Mouse (Mus musculus): ENCODE measurements around the gene Ly6g6d. TPM values are rescaled to one million over a fixed set of nuclear protein-coding genes. Genes with fewer than 3 reads are reported as not detected.

The Ly6g6d gene
- polyA plus RNA-seq, 2 experiments from 2014 or later: 0.60 TPM; not detected in 1

Other genes starting within 250 kb of the Ly6g6d start
- 10 to 100 TPM; 29.4 to 36.0 TPM for gene Stk19, start 241.1 kb downstream of the Ly6g6d start, polyA plus RNA-seq (2017; shearing (Covaris generic))
- gene Dxo, start 241.0 kb downstream of the Ly6g6d start, polyA plus RNA-seq (2017; shearing (Covaris generic)): 10 to 100 TPM; 63.2 to 66.7 TPM
- gene Skiv2l, start 227.9 kb downstream of the Ly6g6d start, polyA plus RNA-seq (2017; shearing (Covaris generic)): 100 to 1,000 TPM; 103 to 142 TPM
- gene Nelfe, start 227.7 kb downstream of the Ly6g6d start, polyA plus RNA-seq (2017; shearing (Covaris generic)): 10 to 100 TPM; 48.2 to 64.7 TPM
- gene Cfb, start 215.5 kb downstream of the Ly6g6d start, polyA plus RNA-seq (2017; shearing (Covaris generic)): under 1 TPM; 0.40 to 0.65 TPM
- gene Zbtb12, start 198.6 kb downstream of the Ly6g6d start, polyA plus RNA-seq (2017; shearing (Covaris generic)): under 1 TPM; 0.27 to 0.39 TPM
- not detected for gene Gm20547, start 196.0 kb downstream of the Ly6g6d start, polyA plus RNA-seq (2017; shearing (Covaris generic))
- gene C2, start 179.8 kb downstream of the Ly6g6d start, polyA plus RNA-seq (2017; shearing (Covaris generic)): 1 to 10 TPM; 1.6 to 3.3 TPM
- 10 to 100 TPM; 65.4 to 83.5 TPM for gene Ehmt2, start 179.6 kb downstream of the Ly6g6d start, polyA plus RNA-seq (2017; shearing (Covaris generic))
- gene Slc44a4, start 163.6 kb downstream of the Ly6g6d start, polyA plus RNA-seq (2017; shearing (Covaris generic)): under 1 TPM in 1 of 2 experiments, not detected in 1; 0.21 TPM
- gene Neu1, start 146.8 kb downstream of the Ly6g6d start, polyA plus RNA-seq (2017; shearing (Covaris generic)): 10 to 100 TPM; 78.7 to 95.7 TPM
- gene Hspa1b, start 118.8 kb downstream of the Ly6g6d start, polyA plus RNA-seq (2017; shearing (Covaris generic)): 100 to 1,000 TPM; 378 to 903 TPM
- 10 to 100 TPM; 13.3 to 18.6 TPM for gene Gm20481, start 108.2 kb downstream of the Ly6g6d start, polyA plus RNA-seq (2017; shearing (Covaris generic))
- gene Hspa1a, start 105.9 kb downstream of the Ly6g6d start, polyA plus RNA-seq (2017; shearing (Covaris generic)): 100 to 1,000 TPM in 1 of 2 experiments, 10 to 100 TPM in 1; 84.0 to 191 TPM
- gene Hspa1l, start 105.4 kb downstream of the Ly6g6d start, polyA plus RNA-seq (2017; shearing (Covaris generic)): under 1 TPM; 0.10 to 0.73 TPM
- gene Lsm2, start 96.2 kb downstream of the Ly6g6d start, polyA plus RNA-seq (2017; shearing (Covaris generic)): 100 to 1,000 TPM in 1 of 2 experiments, 10 to 100 TPM in 1; 80.1 to 110 TPM
- gene Vars, start 77.1 kb downstream of the Ly6g6d start, polyA plus RNA-seq (2017; shearing (Covaris generic)): 100 to 1,000 TPM; 201 to 211 TPM
- under 1 TPM; 0.07 to 0.34 TPM for gene Vwa7, start 61.5 kb downstream of the Ly6g6d start, polyA plus RNA-seq (2017; shearing (Covaris generic))
- 1 to 10 TPM; 1.5 to 2.5 TPM for gene Sapcd1, start 50.0 kb downstream of the Ly6g6d start, polyA plus RNA-seq (2017; shearing (Covaris generic))
- gene Msh5, start 31.3 kb downstream of the Ly6g6d start, polyA plus RNA-seq (2017; shearing (Covaris generic)): 1 to 10 TPM; 2.9 to 3.2 TPM
- gene Clic1, start 28.1 kb downstream of the Ly6g6d start, polyA plus RNA-seq (2017; shearing (Covaris generic)): 100 to 1,000 TPM; 533 to 549 TPM
- 1 to 10 TPM in 1 of 2 experiments, under 1 TPM in 1; 0.98 to 2.2 TPM for gene Ddah2, start 19.0 kb downstream of the Ly6g6d start, polyA plus RNA-seq (2017; shearing (Covaris generic))
- gene Ly6g6c, start 12.7 kb downstream of the Ly6g6d start, polyA plus RNA-seq (2017; shearing (Covaris generic)): 1 to 10 TPM in 1 of 2 experiments, not detected in 1; 2.0 TPM
- under 1 TPM; 0.11 to 0.16 TPM for gene Mpig6b, start 11.9 kb downstream of the Ly6g6d start, polyA plus RNA-seq (2017; shearing (Covaris generic))
- not detected for gene Ly6g6e, start 1.2 kb downstream of the Ly6g6d start, polyA plus RNA-seq (2017; shearing (Covaris generic))
- gene Ly6g6f, start 7.5 kb upstream of the Ly6g6d start, polyA plus RNA-seq (2017; shearing (Covaris generic)): not detected
- 10 to 100 TPM; 73.9 to 82.7 TPM for gene Abhd16a, start 11.2 kb upstream of the Ly6g6d start, polyA plus RNA-seq (2017; shearing (Covaris generic))
- not detected for gene Ly6g5c, start 30.2 kb upstream of the Ly6g6d start, polyA plus RNA-seq (2017; shearing (Covaris generic))
- gene Ly6g5b, start 37.4 kb upstream of the Ly6g6d start, polyA plus RNA-seq (2017; shearing (Covaris generic)): 1 to 10 TPM in 1 of 2 experiments, under 1 TPM in 1; 0.90 to 3.6 TPM
- 10 to 100 TPM; 54.2 to 60.6 TPM for gene Gpank1, start 43.4 kb upstream of the Ly6g6d start, polyA plus RNA-seq (2017; shearing (Covaris generic))
- gene Csnk2b, start 44.0 kb upstream of the Ly6g6d start, polyA plus RNA-seq (2017; shearing (Covaris generic)): 100 to 1,000 TPM; 238 to 275 TPM
- 1 to 10 TPM; 1.9 to 3.0 TPM for gene D17H6S53E, start 48.3 kb upstream of the Ly6g6d start, polyA plus RNA-seq (2017; shearing (Covaris generic))
- 1 to 10 TPM in 1 of 2 experiments, not detected in 1; 2.6 TPM for gene Apom, start 54.0 kb upstream of the Ly6g6d start, polyA plus RNA-seq (2017; shearing (Covaris generic))
- 10 to 100 TPM; 50.0 to 63.9 TPM for gene Bag6, start 57.1 kb upstream of the Ly6g6d start, polyA plus RNA-seq (2017; shearing (Covaris generic))
- 10 to 100 TPM; 24.6 to 25.6 TPM for gene Prrc2a, start 86.8 kb upstream of the Ly6g6d start, polyA plus RNA-seq (2017; shearing (Covaris generic))
- 1 to 10 TPM; 1.9 to 8.1 TPM for gene Aif1, start 98.0 kb upstream of the Ly6g6d start, polyA plus RNA-seq (2017; shearing (Covaris generic))
- gene Lst1, start 110.4 kb upstream of the Ly6g6d start, polyA plus RNA-seq (2017; shearing (Covaris generic)): 1 to 10 TPM; 5.7 to 8.4 TPM
- gene Ltb, start 116.4 kb upstream of the Ly6g6d start, polyA plus RNA-seq (2017; shearing (Covaris generic)): 1,000 to 10,000 TPM; 1,692 to 1,979 TPM
- 10 to 100 TPM; 34.2 to 54.8 TPM for gene Tnf, start 123.9 kb upstream of the Ly6g6d start, polyA plus RNA-seq (2017; shearing (Covaris generic))
- gene Lta, start 127.3 kb upstream of the Ly6g6d start, polyA plus RNA-seq (2017; shearing (Covaris generic)): 100 to 1,000 TPM in 1 of 2 experiments, 10 to 100 TPM in 1; 56.6 to 152 TPM
- not detected for gene Gm16181, start 142.8 kb upstream of the Ly6g6d start, polyA plus RNA-seq (2017; shearing (Covaris generic))
- 1 to 10 TPM; 4.5 to 5.5 TPM for gene Atp6v1g2, start 155.6 kb upstream of the Ly6g6d start, polyA plus RNA-seq (2017; shearing (Covaris generic))
- 10 to 100 TPM; 15.6 to 29.3 TPM for gene Nfkbil1, start 157.7 kb upstream of the Ly6g6d start, polyA plus RNA-seq (2017; shearing (Covaris generic))
- gene Ddx39b, start 163.7 kb upstream of the Ly6g6d start, polyA plus RNA-seq (2017; shearing (Covaris generic)): 100 to 1,000 TPM; 211 to 230 TPM
- 1,000 to 10,000 TPM; 5,968 to 6,679 TPM for gene H2-D1, start 184.7 kb upstream of the Ly6g6d start, polyA plus RNA-seq (2017; shearing (Covaris generic))
- gene H2-Q1, start 242.3 kb upstream of the Ly6g6d start, polyA plus RNA-seq (2017; shearing (Covaris generic)): 1 to 10 TPM in 1 of 2 experiments, under 1 TPM in 1; 0.48 to 1.8 TPM